Mouse (Mus musculus): ENCODE results near the gene Cox17. TPM values are rescaled to one million over a fixed set of nuclear protein-coding genes. Genes with fewer than 3 reads are reported as not detected.

Gene Cox17
- polyA plus RNA-seq, 1 experiment from 2014 or later: 497 TPM

DNA sequence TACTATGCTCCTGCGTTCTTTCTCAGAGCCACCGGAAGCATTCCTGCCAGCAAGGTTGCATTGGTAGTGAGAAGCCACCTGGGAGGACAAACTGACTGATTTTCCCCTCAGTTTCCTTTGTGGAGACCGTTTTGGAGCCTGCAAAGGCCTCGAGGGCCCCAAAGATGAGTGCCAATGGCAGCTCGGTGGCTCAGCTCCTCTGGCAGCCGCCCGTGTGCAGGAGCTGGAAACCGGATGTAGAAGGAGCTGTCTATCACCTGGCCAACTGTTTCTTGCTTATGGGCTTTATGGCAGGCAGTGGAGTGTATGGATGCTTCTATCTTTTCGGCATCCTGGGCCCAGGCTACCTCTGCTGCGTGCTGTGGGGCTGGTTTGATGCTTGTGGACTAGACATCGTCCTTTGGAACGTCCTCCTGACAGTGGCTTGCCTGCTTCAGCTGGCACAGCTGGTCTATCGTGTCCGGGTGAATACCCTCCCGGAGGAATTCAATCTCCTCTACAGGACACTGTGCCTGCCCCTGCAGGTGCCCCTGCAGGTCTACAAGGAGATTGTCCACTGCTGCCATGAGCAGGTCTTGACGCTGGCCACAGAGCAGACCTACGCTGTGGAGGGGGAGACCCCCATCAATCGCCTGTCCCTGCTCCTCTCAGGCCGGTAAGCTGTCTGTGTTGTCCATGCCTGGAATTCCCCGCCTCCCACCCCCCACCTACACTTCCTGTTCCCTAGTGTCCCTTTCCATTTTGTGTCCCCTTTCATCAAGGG is 15.9 kb downstream of the Cox17 start:
- WGBS: 64% methylated on average over 20 of the region's 20 CpGs
- no peak for DNase-seq (ENCODE audit: low spot score)
- Histone ChIP-seq H3K9ac (ENCODE audit: low read depth, low read length) (no peak overlapping the region), H3K4me1 (replicated peaks; ENCODE audit: control insufficient read depth, insufficient read depth, low read length) (peaks cover 19% of the 10 kb centered on the region; the same call in 1 of the 2 replicates), H3K4me3 (ENCODE audit: low read depth, low read length) (no peak overlapping the region), H3K27ac (ENCODE audit: low read depth, low read length) (no peak overlapping the region; the same call in 1 of the 2 replicates), H3K27me3 (replicated peaks; ENCODE audit: control insufficient read depth, insufficient read depth, low read length) (no peaks in the 10 kb centered on the region), H3K9me3 (ENCODE audit: control insufficient read depth, low read length) (no peaks in the 10 kb centered on the region), H3K36me3 (ENCODE audit: control insufficient read depth, insufficient read depth, low read length) (no peaks in the 10 kb centered on the region), H3K4me2 (peak overlapping the region; percentile 31)
- 0 out of 2 replicates have a peak, but pooled peaks have one; percentile 27 for ATAC-seq (replicated peaks; ENCODE audit: low FRiP score)

DNA sequence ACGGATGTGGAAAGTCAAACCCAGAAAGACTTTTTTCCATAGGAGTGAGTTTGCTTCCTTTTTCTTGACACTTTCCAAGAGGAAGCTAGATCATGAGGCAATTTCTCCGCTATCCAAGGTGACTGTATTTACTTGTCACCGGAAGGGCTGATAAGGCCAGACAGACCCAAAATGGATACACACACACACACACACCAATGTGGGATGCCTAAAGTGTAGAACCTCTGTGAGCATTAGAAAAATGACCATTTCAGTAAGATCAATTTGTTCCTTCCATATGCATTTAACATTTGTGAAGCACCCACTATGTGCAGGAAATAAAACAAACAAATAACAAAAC is 16.4 kb downstream of the Cox17 start:
- no peaks in the 10 kb centered on the region for H3K36me3 ChIP-seq (ENCODE audit: control insufficient read depth, insufficient read depth, low read length)
- H3K27ac ChIP-seq (ENCODE audit: low read depth, low read length): no peak overlapping the region
- H3K4me2 ChIP-seq: peak overlapping the region; percentile 31; the same call in 1 of the 2 replicates
- H3K4me3 ChIP-seq (ENCODE audit: low read depth, low read length): no peak overlapping the region
- H3K9me3 ChIP-seq (ENCODE audit: control insufficient read depth, low read length): no peaks in the 10 kb centered on the region
- no peak for DNase-seq (ENCODE audit: low spot score)
- peaks cover 19% of the 10 kb centered on the region for H3K4me1 ChIP-seq (replicated peaks; ENCODE audit: control insufficient read depth, insufficient read depth, low read length)
- no peak for ATAC-seq (replicated peaks; ENCODE audit: low FRiP score)
- no peak overlapping the region for H3K9ac ChIP-seq (ENCODE audit: low read depth, low read length)
- 32% methylated on average over 3 of the region's 3 CpGs for WGBS
- H3K27me3 ChIP-seq (replicated peaks; ENCODE audit: control insufficient read depth, insufficient read depth, low read length): no peaks in the 10 kb centered on the region

DNA sequence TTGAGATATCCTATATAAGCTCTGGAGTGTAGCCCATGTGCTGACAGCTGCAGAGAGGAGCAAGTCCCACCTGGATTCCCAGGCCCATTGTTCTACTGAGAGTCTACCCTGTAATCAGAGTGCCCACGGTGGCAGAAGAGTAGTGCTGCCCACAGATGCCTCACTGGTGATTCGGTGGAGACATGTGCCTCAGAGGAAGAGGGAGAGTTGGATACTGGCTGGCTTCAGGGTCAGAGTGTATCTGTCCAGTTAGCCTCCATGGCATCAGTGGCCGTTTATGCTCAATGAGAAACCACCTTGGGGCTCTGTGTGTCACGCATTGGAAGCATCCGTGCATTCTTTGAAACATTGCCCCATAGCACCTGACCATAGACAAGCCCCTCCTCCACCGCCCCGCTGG is 16.9 kb downstream of the Cox17 start:
- no peaks in the 10 kb centered on the region for H3K27me3 ChIP-seq (replicated peaks; ENCODE audit: control insufficient read depth, insufficient read depth, low read length)
- peak overlapping the region; percentile 4; the same call in 1 of the 2 replicates for H3K4me2 ChIP-seq
- H3K4me1 ChIP-seq (replicated peaks; ENCODE audit: control insufficient read depth, insufficient read depth, low read length): peaks cover 23% of the 10 kb centered on the region
- H3K36me3 ChIP-seq (ENCODE audit: control insufficient read depth, insufficient read depth, low read length): no peaks in the 10 kb centered on the region
- H3K9ac ChIP-seq (ENCODE audit: low read depth, low read length): no peak overlapping the region
- 40% methylated on average over 7 of the region's 7 CpGs for WGBS
- H3K27ac ChIP-seq (ENCODE audit: low read depth, low read length): no peak overlapping the region
- no peak for DNase-seq (ENCODE audit: low spot score)
- H3K9me3 ChIP-seq (ENCODE audit: control insufficient read depth, low read length): no peaks in the 10 kb centered on the region
- H3K4me3 ChIP-seq (ENCODE audit: low read depth, low read length): no peak overlapping the region
- ATAC-seq (replicated peaks; ENCODE audit: low FRiP score): no peak

DNA sequence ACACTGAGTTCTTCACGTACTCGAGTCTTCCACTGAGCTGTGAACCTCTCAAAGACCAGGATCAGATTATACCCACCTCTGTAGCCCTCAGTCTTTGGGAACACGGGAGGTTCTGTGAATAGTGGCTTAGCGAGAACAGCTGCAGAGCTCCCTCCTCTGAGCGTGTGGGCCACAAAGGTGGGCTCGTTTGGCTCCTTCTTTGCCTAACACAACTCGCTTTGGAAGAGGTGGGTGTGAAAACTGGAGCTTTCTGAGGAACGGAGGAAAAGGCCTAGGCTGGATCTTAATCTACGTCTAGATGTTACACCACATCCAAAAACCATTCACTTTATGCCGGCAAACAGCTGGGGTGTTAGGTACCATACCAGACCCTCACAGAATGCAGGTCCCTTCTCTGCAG is 18.6 kb downstream of the Cox17 start:
- H3K9me3 ChIP-seq (ENCODE audit: control insufficient read depth, low read length): no peaks in the 10 kb centered on the region
- H3K4me1 ChIP-seq (replicated peaks; ENCODE audit: control insufficient read depth, insufficient read depth, low read length): peaks cover 37% of the 10 kb centered on the region

DNA sequence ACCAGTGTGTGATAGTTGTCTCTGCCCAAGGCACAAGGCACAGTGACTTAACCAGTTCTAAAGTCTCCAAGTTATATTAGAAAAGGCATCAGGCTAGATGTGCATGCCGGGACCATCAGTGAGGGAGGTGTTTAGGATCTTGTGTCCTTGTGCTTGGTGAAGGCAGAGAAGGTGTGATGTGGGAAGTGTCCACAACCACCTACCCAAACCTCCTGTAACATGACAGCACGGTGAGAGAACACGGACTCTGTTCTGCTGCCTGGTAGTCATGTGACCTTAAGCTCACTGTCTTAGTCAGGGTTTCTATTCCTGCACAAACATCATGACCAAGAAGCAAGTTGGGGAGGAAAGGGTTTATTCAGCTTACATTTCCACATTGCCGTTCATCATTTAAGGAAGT is 19.4 kb downstream of the Cox17 start:
- Histone ChIP-seq H3K4me3 (ENCODE audit: low read depth, low read length) (no peak overlapping the region), H3K9me3 (ENCODE audit: control insufficient read depth, low read length) (no peaks in the 10 kb centered on the region), H3K4me1 (replicated peaks; ENCODE audit: control insufficient read depth, insufficient read depth, low read length) (peaks cover 45% of the 10 kb centered on the region), H3K36me3 (ENCODE audit: control insufficient read depth, insufficient read depth, low read length) (no peaks in the 10 kb centered on the region), H3K4me2 (no peak overlapping the region), H3K27ac (ENCODE audit: low read depth, low read length) (no peak overlapping the region), H3K27me3 (replicated peaks; ENCODE audit: control insufficient read depth, insufficient read depth, low read length) (no peaks in the 10 kb centered on the region), H3K9ac (ENCODE audit: low read depth, low read length) (no peak overlapping the region)
- DNase-seq (ENCODE audit: low spot score) (no peak), ATAC-seq (replicated peaks; ENCODE audit: low FRiP score) (no peak)
- 82% methylated on average over 4 of the region's 4 CpGs for WGBS

More for the DNA sequence above, 18.6 kb downstream of the Cox17 start:
- WGBS: 85% methylated on average over 10 of the region's 10 CpGs
- Histone ChIP-seq H3K4me3 (ENCODE audit: low read depth, low read length) (no peak overlapping the region), H3K36me3 (ENCODE audit: control insufficient read depth, insufficient read depth, low read length) (no peaks in the 10 kb centered on the region), H3K9ac (ENCODE audit: low read depth, low read length) (no peak overlapping the region), H3K27ac (ENCODE audit: low read depth, low read length) (no peak overlapping the region), H3K27me3 (replicated peaks; ENCODE audit: control insufficient read depth, insufficient read depth, low read length) (no peaks in the 10 kb centered on the region), H3K4me2 (0 out of 2 replicates have a peak overlapping the region, but pooled peaks have one; percentile 2)
- DNase-seq (ENCODE audit: low spot score): no peak
- ATAC-seq (replicated peaks; ENCODE audit: low FRiP score): no peak

DNA sequence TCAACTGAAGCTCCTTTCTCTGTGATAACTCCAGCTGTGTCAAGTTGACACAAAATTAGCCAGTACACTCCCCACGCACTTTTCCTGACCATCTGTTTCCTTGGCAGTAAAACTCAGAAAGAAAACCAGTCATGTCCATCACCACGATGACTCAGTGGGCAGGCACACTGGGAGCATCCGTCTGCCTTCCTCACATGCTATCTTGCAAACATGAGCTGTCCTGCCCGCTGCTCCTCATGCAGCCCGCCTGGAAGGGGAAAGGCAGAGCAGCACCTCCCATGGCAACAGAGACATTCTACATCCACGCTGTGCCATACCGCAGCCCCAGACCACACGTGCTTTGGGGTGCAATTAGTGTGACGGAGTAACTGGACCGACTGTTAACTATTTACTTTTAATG is 21.5 kb downstream of the Cox17 start:
- Histone ChIP-seq H3K4me1 (replicated peaks; ENCODE audit: control insufficient read depth, insufficient read depth, low read length) (peaks cover 45% of the 10 kb centered on the region), H3K4me2 (peak overlapping the region; percentile 14; the same call in 1 of the 2 replicates), H3K4me3 (ENCODE audit: low read depth, low read length) (no peak overlapping the region), H3K27me3 (replicated peaks; ENCODE audit: control insufficient read depth, insufficient read depth, low read length) (no peaks in the 10 kb centered on the region), H3K36me3 (ENCODE audit: control insufficient read depth, insufficient read depth, low read length) (no peaks in the 10 kb centered on the region), H3K9ac (ENCODE audit: low read depth, low read length) (0 out of 2 replicates have a peak overlapping the region, but pooled peaks have one; percentile 35), H3K27ac (ENCODE audit: low read depth, low read length) (0 out of 2 replicates have a peak overlapping the region, but pooled peaks have one; percentile 28), H3K9me3 (ENCODE audit: control insufficient read depth, low read length) (no peaks in the 10 kb centered on the region)
- ATAC-seq (replicated peaks; ENCODE audit: low FRiP score) (0 out of 2 replicates have a peak, but pooled peaks have one; percentile 16), DNase-seq (ENCODE audit: low spot score) (no peak)
- 43% methylated on average over 10 of the region's 10 CpGs for WGBS

DNA sequence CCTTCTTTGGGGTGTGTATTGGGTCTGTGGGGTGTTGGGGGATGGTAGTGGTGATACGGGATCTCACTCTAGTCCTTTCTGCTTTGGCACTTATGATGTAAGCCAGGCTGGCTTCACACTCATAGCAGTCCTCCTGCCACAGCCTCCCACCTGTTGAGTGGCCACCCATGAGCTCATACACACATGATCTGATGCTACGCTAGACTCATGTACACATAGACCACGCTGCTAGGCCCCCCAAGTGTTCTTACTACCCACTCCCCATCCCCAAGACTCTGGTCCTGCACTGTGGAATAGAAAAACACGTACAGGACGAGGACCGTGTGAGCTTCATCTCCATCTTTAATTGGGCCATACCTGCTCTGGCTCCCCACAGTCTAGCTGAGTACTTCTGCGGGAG is 22.2 kb downstream of the Cox17 start:
- Histone ChIP-seq H3K9me3 (ENCODE audit: control insufficient read depth, low read length) (no peaks in the 10 kb centered on the region), H3K27me3 (replicated peaks; ENCODE audit: control insufficient read depth, insufficient read depth, low read length) (no peaks in the 10 kb centered on the region), H3K4me2 (no peak overlapping the region), H3K27ac (ENCODE audit: low read depth, low read length) (no peak overlapping the region), H3K4me3 (ENCODE audit: low read depth, low read length) (no peak overlapping the region), H3K4me1 (replicated peaks; ENCODE audit: control insufficient read depth, insufficient read depth, low read length) (peaks cover 44% of the 10 kb centered on the region), H3K9ac (ENCODE audit: low read depth, low read length) (no peak overlapping the region), H3K36me3 (ENCODE audit: control insufficient read depth, insufficient read depth, low read length) (no peaks in the 10 kb centered on the region)
- 86% methylated on average over 7 of the region's 7 CpGs for WGBS
- ATAC-seq (replicated peaks; ENCODE audit: low FRiP score) (no peak), DNase-seq (ENCODE audit: low spot score) (no peak)

DNA sequence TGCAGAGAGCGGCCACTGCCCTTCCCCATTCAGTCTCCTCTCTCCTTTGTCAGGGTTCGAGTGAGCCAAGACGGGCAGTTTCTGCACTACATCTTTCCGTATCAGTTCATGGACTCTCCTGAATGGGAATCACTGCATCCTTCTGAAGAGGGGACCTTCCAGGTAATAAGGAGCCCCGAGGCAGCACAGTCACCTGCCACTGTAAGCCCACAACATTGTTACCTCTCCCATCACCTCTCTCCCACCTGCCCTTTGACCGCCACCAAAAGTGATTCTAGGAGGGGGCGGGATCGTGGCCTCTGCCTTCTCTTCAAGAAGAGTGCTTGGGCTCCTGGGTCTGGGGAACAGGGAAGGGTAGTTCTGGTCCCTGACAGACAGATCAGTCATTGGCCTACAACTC is 22.6 kb downstream of the Cox17 start:
- Histone ChIP-seq H3K9ac (ENCODE audit: low read depth, low read length) (no peak overlapping the region), H3K27ac (ENCODE audit: low read depth, low read length) (no peak overlapping the region), H3K4me1 (replicated peaks; ENCODE audit: control insufficient read depth, insufficient read depth, low read length) (peaks cover 44% of the 10 kb centered on the region), H3K27me3 (replicated peaks; ENCODE audit: control insufficient read depth, insufficient read depth, low read length) (no peaks in the 10 kb centered on the region), H3K4me3 (ENCODE audit: low read depth, low read length) (no peak overlapping the region), H3K36me3 (ENCODE audit: control insufficient read depth, insufficient read depth, low read length) (no peaks in the 10 kb centered on the region), H3K9me3 (ENCODE audit: control insufficient read depth, low read length) (no peaks in the 10 kb centered on the region), H3K4me2 (no peak overlapping the region)
- ATAC-seq (replicated peaks; ENCODE audit: low FRiP score): no peak
- no peak for DNase-seq (ENCODE audit: low spot score)
- WGBS: 87% methylated on average over 8 of the region's 8 CpGs

DNA sequence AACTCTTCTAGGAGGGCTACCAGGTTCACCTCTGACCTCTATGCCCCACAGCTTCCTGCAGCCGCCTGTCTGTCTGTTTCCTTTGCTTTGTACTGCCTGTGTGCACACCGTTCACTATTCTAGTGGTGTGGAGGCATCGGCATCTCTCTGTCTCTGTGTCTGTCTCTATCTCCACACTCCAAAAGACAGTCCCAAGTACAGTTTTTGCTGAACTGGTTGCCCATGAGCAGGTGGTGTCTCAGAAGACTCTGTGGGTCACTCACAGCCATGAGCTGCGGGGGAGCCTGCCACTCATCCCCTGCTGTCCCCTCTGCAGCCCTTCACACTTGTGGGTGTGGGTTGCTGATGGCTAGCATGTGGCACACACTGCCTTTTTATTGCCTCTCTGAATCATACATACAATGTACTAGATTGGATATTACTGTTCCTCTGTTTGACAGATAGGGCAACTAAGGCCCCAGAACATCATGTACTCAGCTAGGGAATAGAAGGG is 23.2 kb downstream of the Cox17 start:
- 71% methylated on average over 4 of the region's 4 CpGs for WGBS
- peak overlapping the region; percentile 83; the same call in 1 of the 2 replicates for H3K27ac ChIP-seq (ENCODE audit: low read depth, low read length)
- peaks cover 50% of the 10 kb centered on the region for H3K4me1 ChIP-seq (replicated peaks; ENCODE audit: control insufficient read depth, insufficient read depth, low read length)
- H3K9me3 ChIP-seq (ENCODE audit: control insufficient read depth, low read length): no peaks in the 10 kb centered on the region
- ATAC-seq (replicated peaks; ENCODE audit: low FRiP score) (no peak), DNase-seq (ENCODE audit: low spot score) (no peak)
- no peaks in the 10 kb centered on the region for H3K36me3 ChIP-seq (ENCODE audit: control insufficient read depth, insufficient read depth, low read length)
- 0 out of 2 replicates have a peak overlapping the region, but pooled peaks have one; percentile 48 for H3K9ac ChIP-seq (ENCODE audit: low read depth, low read length)
- H3K4me2 ChIP-seq: no peak overlapping the region
- no peak overlapping the region for H3K4me3 ChIP-seq (ENCODE audit: low read depth, low read length)
- no peaks in the 10 kb centered on the region for H3K27me3 ChIP-seq (replicated peaks; ENCODE audit: control insufficient read depth, insufficient read depth, low read length)
